Mouse (Mus musculus): ENCODE results near the gene Ecsit. TPM values are rescaled to one million over a fixed set of nuclear protein-coding genes. Genes with fewer than 3 reads are reported as not detected.
A peak's percentile ranks its signal among the peaks of the same experiment; 100 is the strongest.

Ecsit gene
- polyA plus RNA-seq, 1 experiment = 35.7 TPM

DNA sequence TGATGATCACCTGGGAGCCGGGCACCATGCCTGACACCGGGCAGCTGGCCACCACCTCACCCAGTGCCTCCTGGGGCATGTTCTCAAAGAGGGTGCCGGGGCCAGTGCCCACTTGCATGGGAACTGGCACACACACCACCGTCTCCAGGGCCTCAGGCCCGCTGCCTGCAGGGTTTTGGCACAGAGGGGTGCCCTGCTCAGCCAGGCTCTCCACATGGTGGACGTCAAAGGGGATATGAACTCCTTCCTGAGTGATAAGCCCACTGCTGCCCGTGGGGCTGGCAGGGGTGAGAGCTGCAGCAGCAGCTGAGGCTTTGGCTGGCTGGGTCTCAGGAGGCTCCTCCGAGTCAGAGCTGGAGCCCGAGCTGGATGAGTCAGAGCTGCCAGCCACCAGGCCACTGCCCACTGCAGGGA lies 27.2 kb downstream of the Ecsit start:
- H3K27ac ChIP-seq (ENCODE audit: insufficient read depth, low read depth, low read length) = no peak overlapping the region
- H3K4me1 ChIP-seq (ENCODE audit: control insufficient read depth, insufficient read depth, insufficient read length, low read length) = peaks cover 15% of the 10 kb centered on the region
- WGBS = 93% methylated on average over 9 of the region's 9 CpGs
- TF ChIP-seq POLR2A (IDR thresholded peaks at IDR 0.05; ENCODE audit: low read depth, low read length) = no peak
- peaks cover 7% of the 10 kb centered on the region; the same call in 1 of the 2 replicates for H3K36me3 ChIP-seq (ENCODE audit: control insufficient read depth, insufficient read depth, low read length)
- H3K27me3 ChIP-seq (ENCODE audit: control insufficient read depth, insufficient read depth, low read length) = peaks cover 9% of the 10 kb centered on the region
- H3K4me3 ChIP-seq (ENCODE audit: low read depth, low read length) = no peak overlapping the region

DNA sequence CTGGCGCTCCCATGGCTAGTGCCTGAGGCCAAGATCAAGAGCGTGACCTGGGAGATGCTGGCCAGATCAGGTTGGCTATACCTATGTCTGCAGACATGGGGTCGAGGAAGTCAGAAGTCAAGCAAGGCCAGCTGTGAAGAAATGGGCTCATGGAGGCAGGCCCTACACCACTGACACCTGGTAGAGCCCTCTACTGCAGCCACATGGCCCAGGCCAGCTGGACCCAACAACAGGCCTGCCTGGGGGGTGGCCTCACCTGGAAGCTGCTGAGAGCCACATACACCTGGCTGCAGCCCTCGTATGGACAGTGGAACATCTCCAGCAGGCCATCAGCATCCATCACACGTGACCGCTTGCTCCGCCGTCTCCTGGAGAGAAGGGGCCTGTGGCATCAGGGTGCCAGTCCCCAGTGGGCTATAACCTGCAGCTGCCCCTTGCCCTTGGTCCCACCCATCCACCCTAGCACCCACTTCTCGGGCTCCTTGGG lies 28.2 kb downstream of the Ecsit start:
- H3K27ac ChIP-seq (ENCODE audit: insufficient read depth, low read depth, low read length) = no peak overlapping the region
- H3K4me3 ChIP-seq (ENCODE audit: low read depth, low read length) = no peak overlapping the region
- TF ChIP-seq POLR2A (IDR thresholded peaks at IDR 0.05; ENCODE audit: low read depth, low read length) = no peak
- no peak for TF ChIP-seq CTCF (IDR thresholded peaks at IDR 0.05; ENCODE audit: extremely low read depth, insufficient read length, insufficient replicate concordance, low read depth, low read length)
- peaks cover 7% of the 10 kb centered on the region; the same call in 1 of the 2 replicates for H3K36me3 ChIP-seq (ENCODE audit: control insufficient read depth, insufficient read depth, low read length)
- peaks cover 13% of the 10 kb centered on the region for H3K27me3 ChIP-seq (ENCODE audit: control insufficient read depth, insufficient read depth, low read length)
- peaks cover 15% of the 10 kb centered on the region for H3K4me1 ChIP-seq (ENCODE audit: control insufficient read depth, insufficient read depth, insufficient read length, low read length)
- 95% methylated on average over 9 of the region's 9 CpGs for WGBS

DNA sequence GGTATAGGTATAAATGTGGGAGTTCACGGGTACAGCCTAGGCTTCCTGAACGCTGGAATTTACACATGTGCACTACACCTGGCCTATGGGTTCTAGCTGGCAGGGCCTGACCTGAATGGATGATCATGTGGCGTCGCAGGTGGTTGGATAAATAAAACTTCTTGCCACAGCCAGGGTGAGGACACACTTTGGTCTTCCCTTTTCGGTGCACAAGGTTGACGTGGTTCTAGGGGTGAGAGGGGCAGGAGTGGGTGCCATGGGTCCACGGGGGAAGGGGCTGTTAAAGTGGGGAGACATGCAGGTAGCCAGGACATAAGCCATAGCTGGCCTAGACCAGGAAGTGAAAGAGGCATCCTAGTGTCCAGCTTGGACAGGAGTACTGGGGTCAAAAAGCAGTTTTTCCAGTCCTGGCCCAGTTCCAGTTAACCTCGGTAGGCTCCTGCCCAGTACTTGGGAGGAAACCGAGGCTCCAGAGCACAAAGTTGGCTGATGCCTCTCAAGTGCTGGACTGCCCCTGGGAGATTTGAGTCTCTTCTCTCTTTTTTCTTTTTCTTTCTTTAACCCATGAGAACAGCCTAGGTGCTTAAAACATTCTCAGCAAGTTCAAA lies 28.8 kb downstream of the Ecsit start:
- Histone ChIP-seq H3K27ac (ENCODE audit: insufficient read depth, low read depth, low read length) (no peak overlapping the region), H3K4me3 (ENCODE audit: low read depth, low read length) (no peak overlapping the region), H3K36me3 (ENCODE audit: control insufficient read depth, insufficient read depth, low read length) (peaks cover 7% of the 10 kb centered on the region; the same call in 1 of the 2 replicates), H3K27me3 (ENCODE audit: control insufficient read depth, insufficient read depth, low read length) (peaks cover 20% of the 10 kb centered on the region), H3K4me1 (ENCODE audit: control insufficient read depth, insufficient read depth, insufficient read length, low read length) (peaks cover 15% of the 10 kb centered on the region)
- TF ChIP-seq POLR2A (IDR thresholded peaks at IDR 0.05; ENCODE audit: low read depth, low read length) (no peak), CTCF (IDR thresholded peaks at IDR 0.05; ENCODE audit: extremely low read depth, insufficient read length, insufficient replicate concordance, low read depth, low read length) (no peak)
- 42% methylated on average over 9 of the region's 9 CpGs for WGBS

DNA sequence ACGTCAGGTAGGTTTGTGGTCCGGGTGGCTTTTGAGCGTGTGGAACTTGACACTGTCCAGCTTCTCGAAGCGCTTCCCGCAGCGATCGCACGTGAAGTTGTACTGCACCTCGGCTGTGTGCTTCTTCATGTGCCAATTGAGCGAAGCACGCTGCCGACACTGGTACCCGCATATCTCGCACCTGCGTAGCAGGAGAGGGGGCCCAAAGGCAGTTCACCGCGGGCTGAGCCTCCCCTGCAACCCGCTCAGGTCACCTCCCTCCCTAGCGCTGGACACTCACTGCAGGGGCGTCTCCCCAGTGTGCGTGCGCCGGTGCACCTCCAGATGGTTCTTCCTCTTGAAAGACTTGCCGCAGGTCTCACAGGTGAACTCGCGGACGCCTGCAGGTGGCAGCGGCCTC lies 29.5 kb downstream of the Ecsit start:
- TF ChIP-seq CTCF (IDR thresholded peaks at IDR 0.05; ENCODE audit: extremely low read depth, insufficient read length, insufficient replicate concordance, low read depth, low read length) (no peak), POLR2A (IDR thresholded peaks at IDR 0.05; ENCODE audit: low read depth, low read length) (no peak)
- Histone ChIP-seq H3K4me3 (ENCODE audit: low read depth, low read length) (0 out of 2 replicates have a peak overlapping the region, but pooled peaks have one; percentile 3), H3K4me1 (ENCODE audit: control insufficient read depth, insufficient read depth, insufficient read length, low read length) (peaks cover 21% of the 10 kb centered on the region), H3K27ac (ENCODE audit: insufficient read depth, low read depth, low read length) (no peak overlapping the region), H3K36me3 (ENCODE audit: control insufficient read depth, insufficient read depth, low read length) (peaks cover 7% of the 10 kb centered on the region; the same call in 1 of the 2 replicates), H3K27me3 (ENCODE audit: control insufficient read depth, insufficient read depth, low read length) (peaks cover 26% of the 10 kb centered on the region)
- 19% methylated on average over 29 of the region's 29 CpGs for WGBS

DNA sequence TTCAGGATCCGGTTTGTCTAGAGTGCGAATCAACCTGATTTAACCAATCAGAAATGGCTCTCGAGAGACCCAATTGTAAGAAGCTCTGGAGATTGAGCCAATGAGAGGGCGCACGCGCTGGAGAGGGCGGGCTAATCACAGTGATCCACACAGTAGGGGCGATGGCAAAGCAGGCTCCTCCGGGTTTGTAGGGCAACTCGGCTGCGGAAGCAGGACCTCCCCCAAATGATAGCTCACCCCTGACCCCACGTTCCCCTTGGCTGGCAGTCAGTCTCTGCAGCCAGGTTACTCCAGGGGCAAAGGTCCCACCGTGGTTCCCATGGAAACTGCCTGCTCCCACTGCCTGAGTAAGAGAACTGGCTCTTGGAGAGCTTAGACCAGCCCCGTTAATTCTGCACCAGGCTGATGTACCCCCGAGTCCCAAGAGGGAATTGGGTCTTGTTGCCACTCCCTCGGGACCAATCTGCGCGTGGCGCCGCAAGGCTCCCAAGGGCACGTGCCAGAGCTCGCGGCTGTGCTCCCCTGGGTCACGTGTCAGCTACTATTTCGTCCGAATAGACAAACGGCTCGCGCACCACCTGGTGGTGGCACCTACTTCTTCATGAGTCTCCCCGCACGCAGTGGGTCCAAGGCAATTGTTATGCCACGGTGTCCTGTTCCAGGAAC lies 30.7 kb downstream of the Ecsit start:
- 2% methylated on average over 32 of the region's 32 CpGs for WGBS
- Histone ChIP-seq H3K27ac (ENCODE audit: insufficient read depth, low read depth, low read length) (no peak overlapping the region), H3K36me3 (ENCODE audit: control insufficient read depth, insufficient read depth, low read length) (peaks cover 7% of the 10 kb centered on the region; the same call in 1 of the 2 replicates), H3K4me1 (ENCODE audit: control insufficient read depth, insufficient read depth, insufficient read length, low read length) (peaks cover 27% of the 10 kb centered on the region), H3K4me3 (ENCODE audit: low read depth, low read length) (peak overlapping the region; percentile 2; the same call in 1 of the 2 replicates), H3K27me3 (ENCODE audit: control insufficient read depth, insufficient read depth, low read length) (peaks cover 36% of the 10 kb centered on the region)
- TF ChIP-seq CTCF (IDR thresholded peaks at IDR 0.05; ENCODE audit: extremely low read depth, insufficient read length, insufficient replicate concordance, low read depth, low read length) = peak; percentile 63; the same call in 1 of the 2 replicates
- TF ChIP-seq POLR2A (IDR thresholded peaks at IDR 0.05; ENCODE audit: low read depth, low read length) = no peak

DNA sequence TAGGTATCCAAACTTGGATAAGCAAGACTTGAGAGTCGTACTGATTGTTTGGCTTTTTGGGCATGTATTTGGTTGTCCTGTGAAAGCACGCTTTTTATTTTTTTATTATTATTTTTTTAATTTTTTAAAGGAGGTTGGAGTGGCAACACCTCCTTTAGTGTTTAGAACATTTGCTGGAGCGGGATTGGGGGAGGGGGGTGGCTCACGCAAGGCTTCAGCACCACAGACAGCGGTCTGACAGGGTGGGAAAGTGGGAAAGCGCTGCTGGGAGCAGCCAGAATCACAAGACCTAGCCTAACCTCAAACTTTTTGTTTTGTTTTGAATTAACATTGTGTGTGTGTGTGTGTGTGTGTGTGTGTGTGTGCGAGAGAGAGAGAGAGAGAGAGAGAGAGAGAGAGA lies 31.6 kb downstream of the Ecsit start:
- Histone ChIP-seq H3K4me1 (ENCODE audit: control insufficient read depth, insufficient read depth, insufficient read length, low read length) (peaks cover 35% of the 10 kb centered on the region), H3K27ac (ENCODE audit: insufficient read depth, low read depth, low read length) (no peak overlapping the region), H3K4me3 (ENCODE audit: low read depth, low read length) (no peak overlapping the region), H3K36me3 (ENCODE audit: control insufficient read depth, insufficient read depth, low read length) (peaks cover 6% of the 10 kb centered on the region; the same call in 1 of the 2 replicates), H3K27me3 (ENCODE audit: control insufficient read depth, insufficient read depth, low read length) (peaks cover 36% of the 10 kb centered on the region)
- WGBS = 29% methylated on average over 7 of the region's 7 CpGs
- TF ChIP-seq POLR2A (IDR thresholded peaks at IDR 0.05; ENCODE audit: low read depth, low read length) (no peak), CTCF (IDR thresholded peaks at IDR 0.05; ENCODE audit: extremely low read depth, insufficient read length, insufficient replicate concordance, low read depth, low read length) (no peak)

DNA sequence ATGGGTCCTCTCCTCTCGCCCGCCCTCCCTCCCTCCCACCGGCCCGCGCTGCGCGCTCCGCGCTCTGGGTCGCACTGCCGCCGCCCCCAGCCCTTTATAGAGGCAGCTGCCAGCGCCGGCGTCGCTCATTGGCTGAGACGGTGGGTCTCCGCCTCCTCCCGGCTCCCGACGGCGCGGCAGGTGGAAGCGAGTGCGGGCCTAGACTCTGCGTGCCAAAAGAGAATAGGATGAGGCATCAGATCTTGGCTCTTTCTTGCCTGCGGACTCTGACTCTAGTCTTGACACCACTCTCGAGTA lies 33.3 kb downstream of the Ecsit start, which contains the start of gene Elavl3:
Gene Elavl3 (minus strand): TSS at position 66 of the 297 bp plus-strand sequence.
- Histone ChIP-seq H3K4me1 (ENCODE audit: control insufficient read depth, insufficient read depth, insufficient read length, low read length) (peaks cover 38% of the 10 kb centered on the region), H3K27me3 (ENCODE audit: control insufficient read depth, insufficient read depth, low read length) (peaks cover 36% of the 10 kb centered on the region), H3K4me3 (ENCODE audit: low read depth, low read length) (peak within 1 kb of the TSS; percentile 33), H3K27ac (ENCODE audit: insufficient read depth, low read depth, low read length) (no peak within 1 kb of the TSS), H3K36me3 (ENCODE audit: control insufficient read depth, insufficient read depth, low read length) (no peaks in the 10 kb centered on the region)
- 2% methylated on average over 27 of the region's 28 CpGs for WGBS
- TF ChIP-seq POLR2A (IDR thresholded peaks at IDR 0.05; ENCODE audit: low read depth, low read length) (no peak), CTCF (IDR thresholded peaks at IDR 0.05; ENCODE audit: extremely low read depth, insufficient read length, insufficient replicate concordance, low read depth, low read length) (no peak)

Measured in small intestine, adult 2 months (tissue).